Mouse (Mus musculus) liver, embryonic 12.5 days (tissue): ENCODE measurements around the gene Shank3. TPM values are rescaled to one million over a fixed set of nuclear protein-coding genes. Genes with fewer than 3 reads are reported as not detected.

Experiments used
- ATAC-seq: fragments of 200-750 bp; cut with Nextera tagmentation; 2 replicates; pipeline ENCODE4 v1.8.0; 2017; ENCODE audit warnings: moderate number of reproducible peaks, mild to moderate bottlenecking, moderate library complexity
- H3K27ac ChIP-seq: fragments of 300-500 bp; sonication (generic); 2 replicates; pipeline ENCODE4 v1.5.1; 2016; ENCODE audit warnings: mild to moderate bottlenecking
- H3K27me3 ChIP-seq: fragments of 300-500 bp; sonication (generic); replicated peaks from 2 replicates; pipeline ENCODE4 v1.6.1; 2016; ENCODE audit warnings: mild to moderate bottlenecking, moderate library complexity
- H3K36me3 ChIP-seq: fragments of 300-500 bp; sonication (generic); 2 replicates; pipeline ENCODE4 v1.6.1; 2016; ENCODE audit warnings: mild to moderate bottlenecking, moderate library complexity
- H3K4me1 ChIP-seq: fragments of 300-500 bp; sonication (generic); 2 replicates; pipeline ENCODE4 v1.6.1; 2016
- H3K4me2 ChIP-seq: fragments of 300-500 bp; sonication (generic); 2 replicates; pipeline ENCODE4 v1.6.1; 2016; ENCODE audit warnings: mild to moderate bottlenecking, moderate library complexity
- H3K4me3 ChIP-seq: fragments of 300-500 bp; sonication (generic); 2 replicates; pipeline ENCODE4 v1.5.1; 2016; ENCODE audit warnings: mild to moderate bottlenecking, moderate library complexity
- H3K9ac ChIP-seq: fragments of 300-500 bp; sonication (generic); 2 replicates; pipeline ENCODE4 v1.6.1; 2016; ENCODE audit warnings: mild to moderate bottlenecking, moderate library complexity
- H3K9me3 ChIP-seq: fragments of 300-500 bp; sonication (generic); replicated peaks from 2 replicates; pipeline ENCODE4 v1.6.1; 2016; ENCODE audit warnings: mild to moderate bottlenecking, moderate library complexity
- WGBS: fragments of 180-500 bp; shearing (Covaris S2); methylation state at CpG from one replicate; pipeline ENCODE4 v1.1.7; 2016; ENCODE audit not compliant: insufficient replicate concordance; 5-methylcytosine and 5-hydroxymethylcytosine counted together
- polyA plus RNA-seq: library from polyadenylated mRNA; unstranded; fragments of >200 nt; fragmentation: Nextera tagmentation; extraction: Ambion mirVana; gene quantifications from 2 replicates; pipeline ENCODE4 v1.2.1, GENCODE M21; 2016

The Shank3 gene
- polyA plus RNA-seq, 1 experiment from 2014 or later = 0.81 TPM

DNA sequence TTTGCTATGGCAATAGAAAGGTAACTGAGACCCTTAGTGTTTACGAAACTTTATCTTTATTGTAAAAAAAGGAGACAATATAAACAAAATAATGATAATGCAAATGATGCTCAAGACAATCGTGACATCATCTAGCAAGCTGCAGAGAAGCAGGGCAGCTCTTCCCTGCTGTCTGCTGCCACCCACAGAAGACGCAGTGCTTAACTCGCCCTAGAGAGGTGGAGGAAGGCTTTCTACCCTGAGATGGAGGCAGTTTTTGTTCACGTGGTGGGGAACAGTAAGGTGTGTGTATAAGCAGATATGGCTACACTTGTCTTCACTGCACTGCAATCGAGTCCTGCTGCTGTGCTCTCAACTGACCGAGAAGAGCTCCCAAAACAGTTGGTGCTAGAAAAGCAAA, 83.1 kb downstream of the Shank3 start:
- ATAC-seq = no peak
- Histone ChIP-seq H3K27me3 (no peaks in the 10 kb centered on the region), H3K27ac (no peak overlapping the region), H3K4me2 (no peak overlapping the region), H3K4me3 (no peak overlapping the region), H3K36me3 (0 out of 2 replicates have a peak, but pooled peaks cover 2% of the 10 kb centered on the region), H3K9ac (no peak overlapping the region), H3K4me1 (no peaks in the 10 kb centered on the region), H3K9me3 (no peaks in the 10 kb centered on the region)
- 69% methylated on average over 7 of the region's 7 CpGs for WGBS

DNA sequence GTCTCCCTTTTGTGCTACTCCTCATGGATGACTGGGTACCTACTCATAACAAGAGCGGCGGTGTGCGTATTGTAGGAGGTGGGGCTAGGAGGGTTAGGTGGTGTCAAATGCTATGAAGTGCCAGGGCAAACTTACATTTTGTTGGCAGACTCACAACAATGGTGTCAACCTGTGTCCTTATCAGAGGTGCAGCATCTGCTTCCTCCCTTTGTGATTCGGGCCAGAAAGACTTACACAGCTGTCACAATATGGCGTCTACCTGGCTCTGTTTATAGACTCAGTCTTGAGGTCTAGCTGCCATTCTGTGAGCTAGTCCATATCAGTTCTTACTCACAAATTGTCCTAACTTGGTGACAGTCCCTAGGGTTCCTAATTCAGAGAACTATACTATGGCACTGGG, 85.7 kb downstream of the Shank3 start:
- no peaks in the 10 kb centered on the region for H3K9me3 ChIP-seq
- no peak for ATAC-seq
- no peaks in the 10 kb centered on the region for H3K27me3 ChIP-seq
- no peak overlapping the region for H3K9ac ChIP-seq
- H3K36me3 ChIP-seq = 0 out of 2 replicates have a peak, but pooled peaks cover 2% of the 10 kb centered on the region
- H3K27ac ChIP-seq = no peak overlapping the region
- no peak overlapping the region for H3K4me3 ChIP-seq
- no peak overlapping the region for H3K4me2 ChIP-seq
- H3K4me1 ChIP-seq = peaks cover under 1% of the 10 kb centered on the region; the same call in 1 of the 2 replicates
- WGBS = 62% methylated on average over 5 of the region's 5 CpGs

DNA sequence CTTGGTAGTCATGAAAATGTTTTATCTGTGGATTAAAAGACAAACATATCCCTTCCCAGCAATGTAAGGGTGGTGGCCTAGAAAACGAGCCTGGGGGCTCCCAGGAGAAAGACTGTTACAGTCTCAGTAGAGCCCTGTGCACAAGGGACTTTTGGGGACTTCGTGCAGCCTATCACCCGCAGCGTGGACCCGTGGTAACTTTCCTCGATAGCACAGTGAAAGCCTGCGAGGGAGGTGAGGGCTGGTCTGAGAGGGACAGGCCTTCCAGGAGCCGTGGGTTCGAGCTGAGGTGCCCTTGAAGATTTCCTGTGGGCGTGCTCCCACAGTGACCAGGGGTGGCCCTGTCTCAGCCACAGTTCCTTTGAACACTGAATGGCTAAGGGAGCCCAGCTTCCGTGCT, 86.2 kb downstream of the Shank3 start:
- H3K4me1 ChIP-seq = peaks cover 4% of the 10 kb centered on the region; the same call in 1 of the 2 replicates
- no peak overlapping the region for H3K27ac ChIP-seq
- no peak for ATAC-seq
- no peaks in the 10 kb centered on the region for H3K9me3 ChIP-seq
- H3K4me2 ChIP-seq = no peak overlapping the region
- no peaks in the 10 kb centered on the region for H3K27me3 ChIP-seq
- H3K4me3 ChIP-seq = no peak overlapping the region
- H3K36me3 ChIP-seq = 0 out of 2 replicates have a peak, but pooled peaks cover 2% of the 10 kb centered on the region
- no peak overlapping the region for H3K9ac ChIP-seq
- WGBS = 68% methylated on average over 11 of the region's 11 CpGs

DNA sequence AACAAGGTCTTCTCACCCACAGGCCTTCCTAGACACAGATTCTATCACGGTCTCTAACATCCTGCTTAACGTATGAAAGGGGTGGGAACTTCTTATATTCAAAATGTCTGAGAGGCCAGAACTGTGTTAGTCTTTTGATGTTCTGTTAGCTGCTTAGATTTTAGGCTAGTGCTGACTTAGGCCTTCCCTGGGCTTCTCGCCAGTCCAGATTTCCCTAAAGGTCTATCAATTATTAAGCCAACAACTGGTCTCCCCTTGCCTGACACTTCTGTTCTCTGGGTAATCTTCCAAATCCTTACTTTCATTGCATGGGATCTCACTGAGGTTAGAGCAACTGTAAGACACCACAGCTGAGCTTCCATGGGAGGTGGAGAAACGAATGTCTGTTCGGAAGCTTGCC, 89.7 kb downstream of the Shank3 start:
- H3K4me1 ChIP-seq = peaks cover 19% of the 10 kb centered on the region
- no peaks in the 10 kb centered on the region; the same call in 1 of the 2 replicates for H3K27me3 ChIP-seq
- H3K4me2 ChIP-seq = no peak overlapping the region
- H3K4me3 ChIP-seq = no peak overlapping the region
- no peak for ATAC-seq
- H3K27ac ChIP-seq = no peak overlapping the region
- no peaks in the 10 kb centered on the region for H3K9me3 ChIP-seq
- no peaks in the 10 kb centered on the region for H3K36me3 ChIP-seq
- no peak overlapping the region for H3K9ac ChIP-seq
- 66% methylated on average over 5 of the region's 5 CpGs for WGBS

DNA sequence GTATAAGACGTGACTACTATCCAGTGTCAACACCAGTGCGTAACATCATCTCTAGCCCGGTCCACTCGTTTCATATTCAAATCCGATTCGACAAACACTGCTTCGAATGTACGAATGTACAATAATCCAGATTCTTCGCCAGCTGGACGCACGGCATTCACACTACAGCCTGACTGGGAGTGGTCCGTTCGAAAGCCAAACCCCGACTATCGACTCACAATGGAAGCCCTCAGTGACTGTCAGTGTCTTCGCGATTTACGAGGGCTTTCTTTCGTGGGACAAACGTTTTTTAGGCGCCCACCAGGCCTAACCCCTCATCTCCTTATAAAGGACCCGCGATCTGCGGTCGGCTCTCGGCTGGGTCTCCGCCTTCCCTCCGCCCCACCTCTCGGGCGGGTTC, 91.9 kb downstream of the Shank3 start:
- H3K9me3 ChIP-seq = no peaks in the 10 kb centered on the region
- H3K9ac ChIP-seq = peak overlapping the region; percentile 68
- no peak; the same call in 1 of the 2 replicates for ATAC-seq
- H3K36me3 ChIP-seq = no peaks in the 10 kb centered on the region
- no peak overlapping the region for H3K27ac ChIP-seq
- H3K4me1 ChIP-seq = peaks cover 19% of the 10 kb centered on the region
- H3K4me3 ChIP-seq = peak overlapping the region; percentile 72
- peak overlapping the region; percentile 74 for H3K4me2 ChIP-seq
- no peaks in the 10 kb centered on the region; the same call in 1 of the 2 replicates for H3K27me3 ChIP-seq
- WGBS = 4% methylated on average over 30 of the region's 30 CpGs

DNA sequence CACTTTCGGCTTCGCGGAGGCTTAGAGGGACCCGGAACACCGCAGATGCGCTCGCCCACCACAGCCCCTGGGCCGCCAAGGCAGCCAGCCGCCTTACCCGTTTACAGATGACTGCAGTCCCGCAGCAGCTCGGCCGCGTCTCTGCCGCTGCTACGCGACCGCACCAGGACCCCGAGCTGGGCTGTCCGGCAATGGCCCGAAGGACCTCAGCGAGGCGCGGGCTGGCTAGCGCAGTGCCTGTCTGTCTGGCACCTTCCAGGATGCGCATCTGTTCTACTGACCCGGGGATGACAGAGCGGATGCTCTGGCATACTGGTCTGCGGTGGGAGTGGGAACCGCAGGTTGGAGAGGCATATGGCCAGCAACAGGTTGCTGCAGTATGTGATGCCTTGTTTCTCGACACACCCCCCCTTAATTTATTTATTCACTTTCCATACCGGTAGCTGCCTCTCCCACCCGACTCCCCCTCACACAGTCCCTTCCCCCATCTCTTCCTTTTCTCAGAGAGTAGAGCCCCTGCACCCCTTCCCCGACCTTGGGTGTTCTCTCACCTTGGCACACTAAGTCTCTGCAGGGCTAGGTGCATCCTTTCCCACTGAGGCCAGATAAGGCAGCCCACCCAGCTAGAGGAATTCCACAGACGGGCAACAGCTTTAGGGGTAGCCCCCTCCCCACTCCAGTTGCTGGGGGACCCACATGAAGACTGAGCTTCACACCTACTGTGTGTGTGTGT, 92.5 kb downstream of the Shank3 start, which contains the start of gene Rabl2:
Gene Rabl2, minus strand, starts transcription at position 201 of the 733 bp plus-strand sequence.
- Histone ChIP-seq H3K4me2 (peak within 1 kb of the TSS; percentile 74), H3K9ac (peak within 1 kb of the TSS; percentile 68), H3K4me1 (peaks cover 19% of the 10 kb centered on the region), H3K4me3 (peak within 1 kb of the TSS; percentile 72), H3K27me3 (no peaks in the 10 kb centered on the region; the same call in 1 of the 2 replicates), H3K9me3 (no peaks in the 10 kb centered on the region), H3K27ac (no peak within 1 kb of the TSS), H3K36me3 (no peaks in the 10 kb centered on the region)
- 1% methylated on average over 35 of the region's 35 CpGs for WGBS
- peak; percentile 90 for ATAC-seq

DNA sequence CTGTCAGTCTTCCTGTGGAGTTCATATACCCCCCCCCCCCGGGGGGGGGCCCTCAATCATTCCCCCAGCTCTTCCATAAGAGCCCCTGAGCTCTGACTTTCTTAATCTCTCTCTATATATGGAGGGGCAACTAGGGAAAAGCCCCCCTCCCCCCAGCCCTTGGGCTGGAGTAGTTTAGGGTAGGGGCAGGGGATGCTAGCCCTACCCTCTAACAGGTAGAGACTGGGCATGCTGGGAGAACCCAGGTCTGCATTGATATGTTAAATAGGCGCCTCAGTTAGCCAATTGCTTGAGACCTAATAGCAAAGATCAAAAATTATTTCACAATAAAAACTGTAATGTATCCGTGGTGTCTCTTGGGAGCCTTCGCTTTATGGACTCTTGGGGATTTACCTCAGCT, 93.1 kb downstream of the Shank3 start:
- Histone ChIP-seq H3K9me3 (no peaks in the 10 kb centered on the region), H3K27me3 (no peaks in the 10 kb centered on the region; the same call in 1 of the 2 replicates), H3K27ac (no peak overlapping the region), H3K9ac (no peak overlapping the region), H3K4me3 (0 out of 2 replicates have a peak overlapping the region, but pooled peaks have one; percentile 72), H3K4me1 (peaks cover 19% of the 10 kb centered on the region), H3K36me3 (no peaks in the 10 kb centered on the region), H3K4me2 (peak overlapping the region; percentile 74)
- WGBS = 42% methylated on average over 4 of the region's 4 CpGs
- ATAC-seq = no peak

DNA sequence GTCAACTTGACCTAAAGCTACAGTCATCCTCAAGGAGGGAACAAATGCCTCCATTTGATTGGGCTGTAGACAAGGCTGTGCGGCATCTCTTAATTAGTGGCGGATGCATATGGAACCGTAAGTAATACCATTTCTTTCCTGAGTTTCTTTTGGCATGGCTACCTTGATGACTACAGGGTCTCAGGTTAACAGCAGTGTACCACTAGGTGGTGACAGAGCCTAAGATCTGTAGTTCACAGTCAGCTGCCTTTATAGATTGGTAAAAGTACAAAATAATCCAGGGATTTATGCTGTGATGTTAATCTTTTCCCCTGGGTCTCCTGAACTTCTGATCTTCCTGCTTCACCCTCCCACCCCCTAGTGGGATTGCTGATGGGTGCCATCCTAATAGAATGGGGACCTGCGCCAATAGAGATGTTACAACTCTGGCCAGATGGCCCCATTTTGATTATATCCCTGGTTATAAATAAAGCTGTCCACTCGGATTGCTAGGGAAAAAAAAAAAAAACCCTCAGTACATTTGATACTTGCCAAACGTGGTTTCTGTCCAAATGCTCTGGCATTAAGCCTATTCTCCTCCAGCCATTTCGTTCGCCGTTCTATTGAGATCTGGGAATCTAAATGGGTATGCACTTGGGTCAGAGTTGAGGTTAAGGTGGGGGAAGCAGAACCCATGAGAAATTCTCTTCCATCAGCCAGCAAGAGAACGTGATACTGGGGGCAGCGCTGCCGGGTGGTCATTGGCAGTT, 106.6 kb downstream of the Shank3 start:
- Histone ChIP-seq H3K4me3 (no peak overlapping the region), H3K27ac (no peak overlapping the region), H3K27me3 (no peaks in the 10 kb centered on the region), H3K4me2 (no peak overlapping the region), H3K36me3 (no peaks in the 10 kb centered on the region), H3K9me3 (no peaks in the 10 kb centered on the region), H3K9ac (no peak overlapping the region), H3K4me1 (no peaks in the 10 kb centered on the region)
- no peak for ATAC-seq
- WGBS = 66% methylated on average over 12 of the region's 12 CpGs

DNA sequence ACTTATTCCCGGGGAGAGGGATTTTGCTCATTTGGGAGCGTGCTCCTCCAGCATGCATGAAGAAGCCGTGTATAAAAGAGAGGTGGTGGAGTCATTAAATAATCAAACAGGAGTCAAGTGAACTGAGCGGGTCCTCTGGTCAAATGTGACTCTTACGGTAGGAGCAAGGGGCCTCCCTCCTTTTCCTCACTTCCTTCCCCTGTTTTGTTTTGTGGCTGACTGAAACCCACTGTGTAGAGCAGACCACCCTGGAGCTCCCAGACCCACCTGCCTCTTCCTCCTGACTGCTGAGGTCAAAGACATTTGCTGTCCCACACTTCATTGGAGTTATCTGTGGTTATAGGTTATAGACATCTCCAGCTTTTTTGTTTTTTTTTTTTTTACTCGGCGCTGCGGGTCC, 108.1 kb downstream of the Shank3 start:
- Histone ChIP-seq H3K9me3 (no peaks in the 10 kb centered on the region), H3K4me2 (peak overlapping the region; percentile 12; the same call in 1 of the 2 replicates), H3K27me3 (no peaks in the 10 kb centered on the region), H3K27ac (no peak overlapping the region), H3K9ac (no peak overlapping the region), H3K4me1 (no peaks in the 10 kb centered on the region), H3K4me3 (no peak overlapping the region), H3K36me3 (no peaks in the 10 kb centered on the region)
- WGBS = 53% methylated on average over 8 of the region's 8 CpGs
- no peak for ATAC-seq

DNA sequence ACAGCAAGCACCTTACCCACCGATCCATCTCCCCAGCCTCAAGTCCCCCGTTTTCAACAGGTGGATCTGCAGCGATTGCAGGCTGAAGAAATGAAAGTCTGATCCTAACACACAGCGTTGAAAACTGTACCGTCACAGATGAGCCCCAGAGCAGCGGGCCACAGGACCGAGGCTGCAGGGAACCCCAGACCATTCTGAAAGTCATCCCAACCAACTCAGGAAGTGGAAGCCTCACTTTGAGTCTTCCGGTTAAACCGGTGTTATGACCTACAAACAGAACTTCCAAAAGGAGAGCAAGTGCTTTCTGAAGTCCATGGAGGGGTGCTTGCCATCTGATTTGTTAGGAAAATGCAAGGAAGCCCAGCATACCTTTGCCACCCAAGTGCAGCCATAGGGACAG, 108.5 kb downstream of the Shank3 start:
- WGBS = 34% methylated on average over 9 of the region's 9 CpGs
- Histone ChIP-seq H3K27me3 (no peaks in the 10 kb centered on the region), H3K36me3 (no peaks in the 10 kb centered on the region), H3K4me2 (peak overlapping the region; percentile 12; the same call in 1 of the 2 replicates), H3K4me1 (no peaks in the 10 kb centered on the region), H3K4me3 (no peak overlapping the region), H3K9ac (no peak overlapping the region), H3K27ac (no peak overlapping the region), H3K9me3 (no peaks in the 10 kb centered on the region)
- ATAC-seq = no peak
